In the genomic region with DNA sequence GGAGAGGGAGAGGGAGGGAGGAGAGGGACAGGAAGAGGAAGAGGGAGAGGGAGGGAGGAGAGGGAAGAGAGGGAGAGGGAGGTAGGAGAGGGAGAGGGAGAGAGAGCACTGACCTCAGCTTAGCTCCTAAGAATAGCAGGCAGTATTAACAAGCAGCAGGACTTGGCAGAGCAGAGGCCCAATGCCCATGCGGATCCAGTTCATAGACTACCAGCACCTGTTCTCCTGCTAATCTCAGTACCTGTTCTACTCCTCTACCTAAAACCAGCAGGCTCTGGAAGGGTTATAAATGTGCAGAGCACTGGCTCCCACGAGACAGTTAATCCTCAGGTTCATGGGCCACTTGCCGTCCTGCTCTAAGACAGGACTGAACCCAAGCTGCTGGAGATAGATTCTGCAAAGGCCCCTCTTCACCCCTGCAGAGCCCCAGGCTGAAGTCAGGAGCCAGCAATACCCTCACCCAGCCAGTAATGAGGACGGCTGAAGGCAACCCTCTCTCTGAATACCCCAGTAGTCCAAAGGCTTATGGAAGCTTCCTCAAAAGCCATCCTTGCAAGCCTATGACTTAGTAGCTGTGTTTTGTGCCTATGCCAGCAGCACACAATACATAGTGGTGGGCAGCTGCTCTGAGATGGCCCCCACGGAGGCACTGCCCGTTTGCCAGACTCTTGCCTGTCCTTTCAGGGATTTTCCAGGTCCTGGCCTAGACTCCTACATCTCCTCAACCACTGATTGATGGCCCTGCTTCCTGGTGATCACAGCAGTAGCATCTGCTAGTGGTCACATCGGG, we compare ENCODE assay signal across 12 mouse cellular contexts. TPM values are rescaled to one million over a fixed set of nuclear protein-coding genes. Genes with fewer than 3 reads are reported as not detected.
DNase-seq lines count a peak whose midpoint lies in the region; ATAC-seq and TF ChIP-seq lines count a peak whose summit lies in the region.
"Had no signal": no experiment of that assay in that cellular context is flagged by ENCODE, and none has a peak within 500 bp of the region (broad histone marks: within the 10 kb centered on the region; RNA-seq: fewer than 3 reads in every experiment).

No protein-coding gene starts in this region.

- peaks cover 31% of the 10 kb centered on the region for H3K4me1 ChIP-seq in forebrain, embryonic 10.5 days
- H3K4me1 ChIP-seq in forebrain, postnatal 0 days (ENCODE audit: insufficient read depth): peaks cover 3% of the 10 kb centered on the region
- H3K4me1 ChIP-seq in hindbrain, embryonic 13.5 days (replicated peaks): peaks cover 8% of the 10 kb centered on the region
- H3K4me1 ChIP-seq in hindbrain, embryonic 16.5 days (ENCODE audit: control insufficient read depth, insufficient read depth, low read depth, low read length): peaks cover 8% of the 10 kb centered on the region
- H3K4me1 ChIP-seq in midbrain, embryonic 13.5 days (replicated peaks): peaks cover 13% of the 10 kb centered on the region
- H3K4me1 ChIP-seq in midbrain, embryonic 15.5 days: peaks cover 11% of the 10 kb centered on the region
- peaks cover 11% of the 10 kb centered on the region for H3K4me1 ChIP-seq in olfactory bulb, adult 2 months (ENCODE audit: control insufficient read depth, insufficient read depth, low read length)

- H3K4me2 ChIP-seq in forebrain, postnatal 0 days (ENCODE audit: low read depth): no peak overlapping the region
- H3K4me2 ChIP-seq in hindbrain, embryonic 13.5 days: no peak overlapping the region
- no peak overlapping the region for H3K4me2 ChIP-seq in hindbrain, embryonic 16.5 days (ENCODE audit: low read length)
- no peak overlapping the region for H3K4me2 ChIP-seq in midbrain, embryonic 13.5 days (replicated peaks)
- H3K4me2 ChIP-seq in midbrain, embryonic 15.5 days: no peak overlapping the region
- H3K4me2 ChIP-seq: stomach, embryonic 15.5 days had no signal

- no peaks in the 10 kb centered on the region for H3K9me3 ChIP-seq in forebrain, embryonic 10.5 days
- H3K9me3 ChIP-seq in forebrain, postnatal 0 days (ENCODE audit: low read length): no peaks in the 10 kb centered on the region
- H3K9me3 ChIP-seq in hindbrain, embryonic 13.5 days: no peaks in the 10 kb centered on the region
- no peaks in the 10 kb centered on the region for H3K9me3 ChIP-seq in hindbrain, embryonic 16.5 days (ENCODE audit: control insufficient read depth, low read length)
- no peaks in the 10 kb centered on the region for H3K9me3 ChIP-seq in midbrain, embryonic 13.5 days
- no peaks in the 10 kb centered on the region for H3K9me3 ChIP-seq in midbrain, embryonic 15.5 days
- H3K9me3 ChIP-seq: G1E; stomach, embryonic 15.5 days had no signal

- ATAC-seq in forebrain, postnatal 0 days: no peak
- no peak for ATAC-seq in hindbrain, embryonic 13.5 days (ENCODE audit: low FRiP score)
- no peak for ATAC-seq in hindbrain, embryonic 16.5 days
- no peak for ATAC-seq in midbrain, embryonic 13.5 days
- no peak for ATAC-seq in midbrain, embryonic 15.5 days (replicated peaks)

- no peak for DNase-seq in forebrain, embryonic 10.5 days (ENCODE audit: extremely low spot score, low spot score)
- DNase-seq in forebrain, postnatal 0 days: no peak
- no peak for DNase-seq in neural tube, embryonic 10.5 days (ENCODE audit: extremely low spot score, low spot score)
- DNase-seq: kidney, adult 18-20 months had no signal

- H3K9ac ChIP-seq in forebrain, postnatal 0 days: no peak overlapping the region
- H3K9ac ChIP-seq in hindbrain, embryonic 13.5 days: peak overlapping the region; percentile 20; the same call in 1 of the 2 replicates
- no peak overlapping the region for H3K9ac ChIP-seq in hindbrain, embryonic 16.5 days (ENCODE audit: low read depth, low read length)
- H3K9ac ChIP-seq in midbrain, embryonic 13.5 days (replicated peaks): 0 out of 2 replicates have a peak overlapping the region, but pooled peaks have one; percentile 0
- H3K9ac ChIP-seq in midbrain, embryonic 15.5 days: no peak overlapping the region
- H3K9ac ChIP-seq: stomach, embryonic 15.5 days had no signal

- no peak for TF ChIP-seq CTCF in forebrain, postnatal 0 days (IDR thresholded peaks at IDR 0.05; ENCODE audit: low read depth)
- TF ChIP-seq CTCF in olfactory bulb, adult 2 months (IDR thresholded peaks at IDR 0.05; ENCODE audit: insufficient read depth, low read depth, low read length): no peak

- H3K36me3 ChIP-seq in forebrain, embryonic 10.5 days (replicated peaks): peaks cover 41% of the 10 kb centered on the region
- peaks cover 23% of the 10 kb centered on the region for H3K36me3 ChIP-seq in forebrain, postnatal 0 days (ENCODE audit: insufficient read depth)
- peaks cover 54% of the 10 kb centered on the region for H3K36me3 ChIP-seq in hindbrain, embryonic 13.5 days
- peaks cover 10% of the 10 kb centered on the region; the same call in 1 of the 2 replicates for H3K36me3 ChIP-seq in hindbrain, embryonic 16.5 days (ENCODE audit: control insufficient read depth, insufficient read depth, low read length)
- peaks cover 27% of the 10 kb centered on the region for H3K36me3 ChIP-seq in midbrain, embryonic 13.5 days
- peaks cover 3% of the 10 kb centered on the region; the same call in 1 of the 2 replicates for H3K36me3 ChIP-seq in midbrain, embryonic 15.5 days (replicated peaks)

- H3K4me3 ChIP-seq in forebrain, embryonic 10.5 days: no peak overlapping the region
- H3K4me3 ChIP-seq in forebrain, postnatal 0 days (ENCODE audit: low read depth, low read length): no peak overlapping the region
- H3K4me3 ChIP-seq in hindbrain, embryonic 13.5 days: no peak overlapping the region
- H3K4me3 ChIP-seq in hindbrain, embryonic 16.5 days (ENCODE audit: low read length): no peak overlapping the region
- no peak overlapping the region for H3K4me3 ChIP-seq in midbrain, embryonic 13.5 days (replicated peaks)
- no peak overlapping the region for H3K4me3 ChIP-seq in midbrain, embryonic 15.5 days
- no peak overlapping the region for H3K4me3 ChIP-seq in olfactory bulb, adult 2 months (ENCODE audit: insufficient read depth, low read depth, low read length)
- H3K4me3 ChIP-seq: stomach, embryonic 15.5 days had no signal

- TF ChIP-seq POLR2A in olfactory bulb, adult 2 months (IDR thresholded peaks at IDR 0.05; ENCODE audit: insufficient read depth, low read depth, low read length): no peak

- 72% methylated on average over 7 of the region's 7 CpGs for WGBS in forebrain, embryonic 10.5 days
- 65% methylated on average over 7 of the region's 7 CpGs for WGBS in forebrain, postnatal 0 days
- WGBS in hindbrain, embryonic 13.5 days: 70% methylated on average over 7 of the region's 7 CpGs
- 56% methylated on average over 7 of the region's 7 CpGs for WGBS in hindbrain, embryonic 16.5 days
- WGBS in midbrain, embryonic 13.5 days: 59% methylated on average over 7 of the region's 7 CpGs
- WGBS in midbrain, embryonic 15.5 days: 53% methylated on average over 7 of the region's 7 CpGs
- 59% methylated on average over 7 of the region's 7 CpGs for WGBS in olfactory bulb, adult 2 months

- no peaks in the 10 kb centered on the region for H3K27me3 ChIP-seq in forebrain, embryonic 10.5 days (ENCODE audit: poor library complexity, severe bottlenecking)
- H3K27me3 ChIP-seq in forebrain, postnatal 0 days (ENCODE audit: insufficient read depth, low read length): no peaks in the 10 kb centered on the region
- no peaks in the 10 kb centered on the region for H3K27me3 ChIP-seq in hindbrain, embryonic 13.5 days
- no peaks in the 10 kb centered on the region for H3K27me3 ChIP-seq in hindbrain, embryonic 16.5 days (replicated peaks; ENCODE audit: control insufficient read depth, insufficient read depth, low read length)
- no peaks in the 10 kb centered on the region for H3K27me3 ChIP-seq in midbrain, embryonic 13.5 days
- H3K27me3 ChIP-seq in midbrain, embryonic 15.5 days (replicated peaks): no peaks in the 10 kb centered on the region
- H3K27me3 ChIP-seq: stomach, embryonic 15.5 days had no signal

- H3K27ac ChIP-seq in forebrain, embryonic 10.5 days: peak overlapping the region; percentile 51
- H3K27ac ChIP-seq in forebrain, postnatal 0 days (ENCODE audit: low read depth, low read length): no peak overlapping the region
- H3K27ac ChIP-seq in hindbrain, embryonic 13.5 days: no peak overlapping the region
- no peak overlapping the region for H3K27ac ChIP-seq in hindbrain, embryonic 16.5 days (ENCODE audit: low read depth, low read length)
- H3K27ac ChIP-seq in midbrain, embryonic 13.5 days: no peak overlapping the region
- H3K27ac ChIP-seq in midbrain, embryonic 15.5 days: no peak overlapping the region
- 0 out of 2 replicates have a peak overlapping the region, but pooled peaks have one; percentile 7 for H3K27ac ChIP-seq in olfactory bulb, adult 2 months (ENCODE audit: insufficient read depth, low read depth, low read length)

RNA-seq across cellular contexts. Expression of gene Mst1, which starts 6.9 kb away (rescaled TPM):
- polyA plus RNA-seq in forebrain, embryonic 10.5 days (2016; fragmentation: Nextera tagmentation; extraction: Ambion mirVana): 0.73 and 0.81 TPM in 2 replicates
- 0.10 TPM in 1 of 2 replicates, not detected in the other for total RNA-seq in forebrain, postnatal 0 days (2014; rRNA removed)
- polyA plus RNA-seq in forebrain, postnatal 0 days (2015; fragmentation: Nextera tagmentation; extraction: Ambion mirVana): not detected in 2 replicates
- polyA plus RNA-seq in hindbrain, embryonic 13.5 days (2015; fragmentation: Nextera tagmentation; extraction: Ambion mirVana): not detected in 2 replicates
- not detected in 2 replicates for polyA plus RNA-seq in hindbrain, embryonic 16.5 days (2015; fragmentation: Nextera tagmentation; extraction: Ambion mirVana)
- polyA plus RNA-seq in midbrain, embryonic 13.5 days (2015; fragmentation: Nextera tagmentation; extraction: Ambion mirVana): 0.11 and 0.23 TPM in 2 replicates
- polyA plus RNA-seq in midbrain, embryonic 15.5 days (2015; fragmentation: Nextera tagmentation; extraction: Ambion mirVana): not detected in 2 replicates
- not detected in 2 replicates for polyA plus RNA-seq in olfactory bulb, adult 2 months (2012; ENCODE audit: insufficient read depth, insufficient read length, low replicate concordance, missing spikeins)
- total RNA-seq: layer of hippocampus, postnatal 14 days had no signal

RNA-seq across cellular contexts. Expression of gene Rnf123, which starts 9.8 kb away (rescaled TPM):
- 32.8 and 36.2 TPM in 2 replicates for polyA plus RNA-seq in forebrain, embryonic 10.5 days (2016; fragmentation: Nextera tagmentation; extraction: Ambion mirVana)
- 32.0 and 35.8 TPM in 2 replicates for total RNA-seq in forebrain, postnatal 0 days (2014; rRNA removed)
- 25.4 and 37.0 TPM in 2 replicates for polyA plus RNA-seq in forebrain, postnatal 0 days (2015; fragmentation: Nextera tagmentation; extraction: Ambion mirVana)
- 42.8 and 43.1 TPM in 2 replicates for polyA plus RNA-seq in hindbrain, embryonic 13.5 days (2015; fragmentation: Nextera tagmentation; extraction: Ambion mirVana)
- 47.6 and 53.9 TPM in 2 replicates for polyA plus RNA-seq in hindbrain, embryonic 16.5 days (2015; fragmentation: Nextera tagmentation; extraction: Ambion mirVana)
- 46.2 and 55.6 TPM in 2 replicates for polyA plus RNA-seq in midbrain, embryonic 13.5 days (2015; fragmentation: Nextera tagmentation; extraction: Ambion mirVana)
- polyA plus RNA-seq in midbrain, embryonic 15.5 days (2015; fragmentation: Nextera tagmentation; extraction: Ambion mirVana): 54.7 and 55.0 TPM in 2 replicates
- polyA plus RNA-seq in olfactory bulb, adult 2 months (2012; ENCODE audit: insufficient read depth, insufficient read length, low replicate concordance, missing spikeins): not detected in 2 replicates

RNA-seq across cellular contexts. Expression of gene Amigo3, which starts 20.4 kb away (rescaled TPM):
- 2.3 and 3.4 TPM in 2 replicates for polyA plus RNA-seq in forebrain, embryonic 10.5 days (2016; fragmentation: Nextera tagmentation; extraction: Ambion mirVana)
- 2.9 and 3.4 TPM in 2 replicates for total RNA-seq in forebrain, postnatal 0 days (2014; rRNA removed)
- polyA plus RNA-seq in forebrain, postnatal 0 days (2015; fragmentation: Nextera tagmentation; extraction: Ambion mirVana): 1.4 and 1.5 TPM in 2 replicates
- polyA plus RNA-seq in hindbrain, embryonic 13.5 days (2015; fragmentation: Nextera tagmentation; extraction: Ambion mirVana): 3.1 and 3.4 TPM in 2 replicates
- polyA plus RNA-seq in hindbrain, embryonic 16.5 days (2015; fragmentation: Nextera tagmentation; extraction: Ambion mirVana): 2.1 and 2.4 TPM in 2 replicates
- polyA plus RNA-seq in midbrain, embryonic 13.5 days (2015; fragmentation: Nextera tagmentation; extraction: Ambion mirVana): 3.0 and 3.3 TPM in 2 replicates
- 3.5 and 3.6 TPM in 2 replicates for polyA plus RNA-seq in midbrain, embryonic 15.5 days (2015; fragmentation: Nextera tagmentation; extraction: Ambion mirVana)
- not detected in 2 replicates for polyA plus RNA-seq in olfactory bulb, adult 2 months (2012; ENCODE audit: insufficient read depth, insufficient read length, low replicate concordance, missing spikeins)

RNA-seq across cellular contexts. Expression of gene Apeh, which starts 21.1 kb away (rescaled TPM):
- 74.1 and 79.4 TPM in 2 replicates for polyA plus RNA-seq in forebrain, embryonic 10.5 days (2016; fragmentation: Nextera tagmentation; extraction: Ambion mirVana)
- 24.5 and 27.9 TPM in 2 replicates for total RNA-seq in forebrain, postnatal 0 days (2014; rRNA removed)
- 28.2 and 30.0 TPM in 2 replicates for polyA plus RNA-seq in forebrain, postnatal 0 days (2015; fragmentation: Nextera tagmentation; extraction: Ambion mirVana)
- polyA plus RNA-seq in hindbrain, embryonic 13.5 days (2015; fragmentation: Nextera tagmentation; extraction: Ambion mirVana): 57.7 and 57.8 TPM in 2 replicates
- polyA plus RNA-seq in hindbrain, embryonic 16.5 days (2015; fragmentation: Nextera tagmentation; extraction: Ambion mirVana): 58.6 and 60.9 TPM in 2 replicates
- 56.3 and 62.5 TPM in 2 replicates for polyA plus RNA-seq in midbrain, embryonic 13.5 days (2015; fragmentation: Nextera tagmentation; extraction: Ambion mirVana)
- polyA plus RNA-seq in midbrain, embryonic 15.5 days (2015; fragmentation: Nextera tagmentation; extraction: Ambion mirVana): 54.7 and 61.3 TPM in 2 replicates
- not detected in 2 replicates for polyA plus RNA-seq in olfactory bulb, adult 2 months (2012; ENCODE audit: insufficient read depth, insufficient read length, low replicate concordance, missing spikeins)

RNA-seq across cellular contexts. Expression of gene Gmppb, which starts 24.3 kb away (rescaled TPM):
- polyA plus RNA-seq in forebrain, embryonic 10.5 days (2016; fragmentation: Nextera tagmentation; extraction: Ambion mirVana): 25.5 and 27.9 TPM in 2 replicates
- total RNA-seq in forebrain, postnatal 0 days (2014; rRNA removed): 17.5 and 18.6 TPM in 2 replicates
- polyA plus RNA-seq in forebrain, postnatal 0 days (2015; fragmentation: Nextera tagmentation; extraction: Ambion mirVana): 15.5 and 16.0 TPM in 2 replicates
- 20.1 and 21.1 TPM in 2 replicates for polyA plus RNA-seq in hindbrain, embryonic 13.5 days (2015; fragmentation: Nextera tagmentation; extraction: Ambion mirVana)
- polyA plus RNA-seq in hindbrain, embryonic 16.5 days (2015; fragmentation: Nextera tagmentation; extraction: Ambion mirVana): 25.1 and 25.7 TPM in 2 replicates
- 18.1 and 18.5 TPM in 2 replicates for polyA plus RNA-seq in midbrain, embryonic 13.5 days (2015; fragmentation: Nextera tagmentation; extraction: Ambion mirVana)
- 19.6 and 22.0 TPM in 2 replicates for polyA plus RNA-seq in midbrain, embryonic 15.5 days (2015; fragmentation: Nextera tagmentation; extraction: Ambion mirVana)
- polyA plus RNA-seq in olfactory bulb, adult 2 months (2012; ENCODE audit: insufficient read depth, insufficient read length, low replicate concordance, missing spikeins): not detected in 2 replicates

Comparison
In these comparisons a context has a peak if more than half of its experiments do, and no peak if none do; other contexts are left out.
1. H3K27ac ChIP-seq: peak in forebrain, embryonic 10.5 days (single experiment) and olfactory bulb, adult 2 months (single experiment); none in forebrain, postnatal 0 days (single experiment), hindbrain, embryonic 13.5 days (single experiment), hindbrain, embryonic 16.5 days (single experiment), midbrain, embryonic 13.5 days (single experiment) and midbrain, embryonic 15.5 days (single experiment).
2. H3K9ac ChIP-seq: peak in hindbrain, embryonic 13.5 days (single experiment) and midbrain, embryonic 13.5 days (single experiment); none in forebrain, postnatal 0 days (single experiment), hindbrain, embryonic 16.5 days (single experiment) and midbrain, embryonic 15.5 days (single experiment).